Mouse (Mus musculus): ENCODE data around the gene Pdss2.

Gene Pdss2

DNA sequence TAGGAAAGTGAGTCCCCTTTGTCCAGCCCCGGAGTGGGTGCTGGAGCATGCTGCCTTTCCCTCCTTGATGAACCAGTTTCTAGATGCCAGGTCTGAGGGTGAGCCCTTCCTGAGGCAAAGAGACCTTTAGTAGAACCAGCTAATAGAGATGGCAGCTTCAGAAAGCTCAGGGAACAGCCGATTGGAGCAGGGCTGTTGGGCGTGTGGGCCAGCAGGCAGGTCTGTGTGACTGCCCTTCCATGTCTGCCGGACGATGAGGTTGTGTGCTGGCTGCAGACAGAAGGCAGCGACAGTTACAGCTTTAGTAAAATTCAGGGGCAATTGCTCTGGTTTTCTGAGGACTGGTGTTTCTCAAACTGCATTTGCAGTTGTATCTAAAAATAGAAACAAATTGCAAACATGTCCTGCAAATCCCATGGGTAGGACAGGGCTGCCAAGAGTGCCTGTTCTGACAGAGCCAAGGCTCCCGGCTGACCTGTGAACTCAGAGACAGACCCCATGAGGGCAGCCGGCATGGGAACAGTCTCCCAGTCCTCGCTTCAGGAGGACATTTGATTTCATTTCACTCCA is 262.2 kb downstream of the Pdss2 start:
- DNase-seq (ENCODE audit: low read depth): no peak

GRCm38 (mm10) chr10:43485751-43486268 is 264.5 kb downstream of the Pdss2 start:
- DNase-seq (ENCODE audit: low read depth): no peak

GRCm38 (mm10) chr10:43487441-43488010 is 266.2 kb downstream of the Pdss2 start:
- no peak for DNase-seq (ENCODE audit: low read depth)

DNA sequence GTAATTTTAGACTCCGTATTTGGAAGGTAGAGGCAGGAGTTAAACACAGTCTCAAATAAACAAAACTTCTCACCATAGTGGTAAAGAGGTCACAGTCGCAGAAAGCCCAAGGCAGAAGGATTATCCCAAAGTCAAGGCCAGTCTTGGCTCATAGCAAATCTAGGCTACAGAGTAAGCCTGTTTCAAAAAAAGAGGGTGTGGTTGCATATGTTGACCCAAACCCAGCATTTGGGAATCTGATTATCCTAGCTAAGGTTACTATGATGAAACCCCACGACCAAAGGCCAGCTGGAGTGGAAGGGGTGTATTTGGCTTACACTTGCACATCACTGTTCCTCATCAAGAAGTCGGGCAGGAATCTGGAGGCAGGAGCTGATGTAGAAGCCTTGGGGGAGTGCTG is 267.0 kb downstream of the Pdss2 start:
- DNase-seq (ENCODE audit: low read depth): no peak

DNA sequence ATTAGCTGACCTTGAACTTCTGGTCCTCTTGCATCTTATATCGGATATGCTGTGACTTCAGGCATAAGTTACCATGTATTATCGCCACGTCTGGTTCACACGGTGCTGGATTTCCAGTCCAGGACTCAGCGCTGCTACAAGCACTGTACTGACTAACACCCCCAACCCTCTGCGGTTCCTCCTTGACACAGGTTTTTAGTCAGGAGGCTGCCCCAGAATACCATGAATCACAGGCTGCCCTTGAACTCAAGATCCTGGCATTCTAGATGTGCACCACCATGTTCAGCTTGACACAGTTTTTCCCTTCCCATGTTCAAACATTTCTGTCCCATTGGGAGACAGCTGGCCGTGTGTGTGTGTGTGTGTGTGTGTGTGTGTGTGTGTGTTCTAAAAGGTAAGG is 267.9 kb downstream of the Pdss2 start:
- DNase-seq (ENCODE audit: low read depth): no peak

DNA sequence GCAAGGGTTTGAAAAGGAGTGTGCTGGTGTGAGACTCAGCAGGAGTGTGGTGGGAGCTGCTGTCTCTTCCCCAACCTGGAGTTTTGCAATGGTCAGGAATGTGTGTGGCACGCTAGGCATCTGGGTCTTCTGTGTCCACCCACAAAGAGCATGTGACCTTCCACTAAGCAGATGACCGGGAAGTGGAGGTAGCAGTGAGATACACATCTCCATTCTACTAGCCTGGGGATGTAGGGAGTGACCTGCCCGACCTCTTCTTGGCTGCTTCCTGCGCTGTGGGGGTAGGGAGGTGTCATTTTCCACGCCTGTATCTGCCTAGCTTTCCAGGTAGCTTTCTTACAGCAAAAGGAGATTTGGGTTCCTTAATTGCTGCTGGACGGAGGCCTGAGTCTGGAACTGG is 268.3 kb downstream of the Pdss2 start:
- DNase-seq (ENCODE audit: low read depth): no peak

- no peak for DNase-seq (ENCODE audit: low read depth)
Observed at GRCm38 (mm10) chr10:43490034-43490433, 268.7 kb downstream of the Pdss2 start.

- DNase-seq (ENCODE audit: low read depth): no peak
Observed at GRCm38 (mm10) chr10:43490846-43491245, 269.6 kb downstream of the Pdss2 start.

GRCm38 (mm10) chr10:43502599-43502998 is 281.3 kb downstream of the Pdss2 start:
- no peak for DNase-seq (ENCODE audit: low read depth)

- DNase-seq (ENCODE audit: low read depth): no peak
Observed at GRCm38 (mm10) chr10:43504291-43504690, 283.0 kb downstream of the Pdss2 start.

DNA sequence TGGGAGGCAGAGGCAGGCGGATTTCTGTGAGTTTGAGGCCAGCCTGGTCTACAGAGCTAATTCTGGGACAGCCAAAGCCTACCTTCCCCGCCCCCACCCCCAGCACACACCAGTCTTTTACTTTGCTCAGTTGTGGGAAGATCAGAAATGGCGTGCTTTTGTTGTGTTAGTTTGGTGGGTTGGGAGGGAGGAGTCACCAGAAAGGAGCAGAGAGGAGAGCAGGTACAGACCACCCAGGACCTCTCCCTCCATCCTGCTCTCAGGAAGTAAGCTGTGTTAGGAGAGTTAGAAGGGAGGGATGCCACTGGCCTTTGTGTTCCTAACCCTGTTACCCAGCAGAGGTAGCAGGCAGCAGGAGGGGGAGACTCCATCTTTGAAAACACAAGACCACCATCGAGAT is 285.8 kb downstream of the Pdss2 start:
- no peak for DNase-seq (ENCODE audit: low read depth)

DNA sequence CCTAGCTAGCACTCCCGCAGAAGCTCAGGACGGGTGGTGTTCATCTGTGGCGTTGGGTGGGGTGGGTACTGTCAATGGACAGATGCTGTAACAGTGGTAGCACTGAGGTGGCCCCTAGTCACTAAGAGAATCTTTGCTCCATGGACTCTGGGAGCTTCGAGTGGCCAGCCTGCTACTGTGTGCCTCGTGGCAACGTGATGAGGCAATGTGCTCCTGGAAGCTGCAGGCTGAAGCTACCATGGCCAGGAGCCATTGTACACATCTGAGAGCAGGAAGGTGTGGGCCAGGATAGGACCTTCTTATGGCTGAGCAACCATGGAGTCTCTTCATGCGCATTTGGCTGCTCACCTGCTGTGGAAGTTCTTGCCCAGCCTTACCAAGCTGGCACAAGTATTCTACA is 287.9 kb downstream of the Pdss2 start:
- DNase-seq (ENCODE audit: low read depth): no peak

GRCm38 (mm10) chr10:43512976-43513375 is 291.7 kb downstream of the Pdss2 start:
- no peak for DNase-seq (ENCODE audit: low read depth)
